Mouse (Mus musculus) neural tube, embryonic 15.5 days (tissue): Measurements from ENCODE around the gene Pter. TPM values are rescaled to one million over a fixed set of nuclear protein-coding genes. Genes with fewer than 3 reads are reported as not detected.

ENCODE experiments used
- polyA plus RNA-seq: library from polyadenylated mRNA; unstranded; fragments of >200 nt; fragmentation: Nextera tagmentation; extraction: Ambion mirVana; gene quantifications from 2 replicates; pipeline ENCODE4 v1.2.1, GENCODE M21; 2015

The Pter gene
- polyA plus RNA-seq, 1 experiment from 2014 or later, result 6.6 TPM

Other genes starting within 250 kb of the Pter start
- 4.0 and 4.2 TPM in 2 replicates for gene C1ql3, start 87.8 kb downstream of the Pter start, polyA plus RNA-seq